In the genomic region with DNA sequence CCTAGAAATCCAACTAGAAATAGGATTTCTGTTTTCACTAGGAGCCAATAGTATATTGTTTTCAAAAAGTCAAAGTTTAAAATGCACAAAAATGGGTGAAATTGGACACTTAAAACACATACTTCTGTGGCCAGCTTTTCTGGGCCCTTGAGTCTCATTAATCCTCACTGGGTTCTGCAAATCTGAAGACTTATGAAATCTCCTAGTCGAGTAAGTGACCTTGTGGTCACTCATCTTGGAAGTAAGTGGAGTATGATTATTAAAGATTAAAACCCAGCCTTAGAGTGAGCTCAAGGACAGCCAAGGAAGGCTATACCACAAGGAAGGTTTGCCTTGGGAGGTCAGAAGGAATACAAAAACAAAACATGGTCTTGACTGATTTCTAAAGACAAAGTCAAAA, we compare ENCODE assay signal across 28 mouse cellular contexts. TPM values are rescaled to one million over a fixed set of nuclear protein-coding genes. Genes with fewer than 3 reads are reported as not detected.
"Had no signal": no experiment of that assay in that cellular context is flagged by ENCODE, and none has a peak within 500 bp of the region (broad histone marks: within the 10 kb centered on the region; RNA-seq: fewer than 3 reads in every experiment).

No protein-coding gene starts in this region.

- H3K9me3 ChIP-seq: heart, embryonic 13.5 days; heart, embryonic 15.5 days; hindbrain, embryonic 13.5 days; hindbrain, embryonic 15.5 days; kidney, embryonic 15.5 days; limb, embryonic 10.5 days; limb, embryonic 12.5 days had no signal

- H3K27me3 ChIP-seq: heart, embryonic 13.5 days; heart, embryonic 15.5 days; hindbrain, embryonic 13.5 days; hindbrain, embryonic 15.5 days; kidney, embryonic 15.5 days; limb, embryonic 12.5 days had no signal

- H3K36me3 ChIP-seq: heart, embryonic 13.5 days; heart, embryonic 15.5 days; hindbrain, embryonic 13.5 days; hindbrain, embryonic 15.5 days; kidney, embryonic 15.5 days; limb, embryonic 10.5 days; limb, embryonic 12.5 days had no signal

- H3K9ac ChIP-seq: heart, embryonic 13.5 days; heart, embryonic 15.5 days; hindbrain, embryonic 13.5 days; hindbrain, embryonic 15.5 days; kidney, embryonic 15.5 days; limb, embryonic 12.5 days had no signal

- DNase-seq: gastrocnemius, adult 2 months; gastrocnemius, postnatal 10 days; gastrocnemius, postnatal 25 days; heart, adult 11 months; heart, adult 2 months; heart, postnatal 14 days; heart, postnatal 36 days; kidney, adult 11 months; kidney, adult 2 months; kidney, adult 9 months; kidney, postnatal 25 days; kidney, postnatal 4 days; liver had no signal

- H3K4me2 ChIP-seq: heart, embryonic 11.5 days; heart, embryonic 13.5 days; heart, embryonic 15.5 days; hindbrain, embryonic 13.5 days; hindbrain, embryonic 15.5 days; kidney, embryonic 15.5 days; limb, embryonic 12.5 days; liver, embryonic 11.5 days had no signal

- H3K4me3 ChIP-seq: gastrocnemius, adult 2 months; heart, adult 2 months; heart, embryonic 13.5 days; heart, embryonic 15.5 days; hindbrain, embryonic 13.5 days; hindbrain, embryonic 15.5 days; kidney, embryonic 15.5 days; layer of hippocampus, adult 2 months; left cerebral cortex, adult 2 months; limb, embryonic 10.5 days; limb, embryonic 12.5 days had no signal

- H3K4me1 ChIP-seq: heart, embryonic 13.5 days; heart, embryonic 15.5 days; hindbrain, embryonic 13.5 days; hindbrain, embryonic 15.5 days; kidney, embryonic 15.5 days; limb, embryonic 10.5 days; limb, embryonic 12.5 days had no signal

- ATAC-seq: hindbrain, postnatal 0 days; intestine, embryonic 16.5 days had no signal

- H3K27ac ChIP-seq: gastrocnemius, adult 2 months; heart, adult 2 months; heart, embryonic 13.5 days; heart, embryonic 15.5 days; hindbrain, embryonic 13.5 days; hindbrain, embryonic 15.5 days; hindbrain, postnatal 0 days; kidney, embryonic 15.5 days; kidney, postnatal 0 days; layer of hippocampus, adult 2 months; left cerebral cortex, adult 2 months; limb, embryonic 10.5 days; limb, embryonic 12.5 days had no signal

RNA-seq across cellular contexts. Expression of gene Klra2, which starts 23.1 kb away (rescaled TPM):
- total RNA-seq: gastrocnemius, adult 2 months; gastrocnemius, postnatal 25 days; hindbrain, postnatal 0 days had no signal
- polyA plus RNA-seq: heart, embryonic 11.5 days; heart, embryonic 13.5 days; hindbrain, embryonic 11.5 days; hindbrain, embryonic 13.5 days; limb, embryonic 10.5 days; limb, embryonic 12.5 days had no signal
